Mouse (Mus musculus) heart, postnatal 0 days (tissue): ENCODE results near the gene Sdad1.

Experiments used
- CTCF ChIP-seq: IDR thresholded peaks from 2 replicates; pipeline ENCODE4 v1.5.1; 2016; ENCODE audit warnings: antibody characterized with exemption, control low read depth, low read depth
- EP300 ChIP-seq: IDR thresholded peaks from 2 replicates; pipeline ENCODE4 v1.6.1; 2016; ENCODE audit warnings: antibody characterized with exemption, low read depth

- TF ChIP-seq CTCF (peak; percentile 81), EP300 (no peak)
Measured at GRCm38 (mm10) chr5:92239333-92240232, 70.7 kb downstream of the Sdad1 start.
